ENCODE assay signal across 15 mouse cellular contexts in genomic region chr2:157314310-157314709, GRCm38 (mm10). TPM values are rescaled to one million over a fixed set of nuclear protein-coding genes. Genes with fewer than 3 reads are reported as not detected.
DNase-seq lines count a peak whose midpoint lies in the region; ATAC-seq and TF ChIP-seq lines count a peak whose summit lies in the region.
"Had no signal": no experiment of that assay in that cellular context is flagged by ENCODE, and none has a peak within 500 bp of the region (broad histone marks: within the 10 kb centered on the region; RNA-seq: fewer than 3 reads in every experiment).

No protein-coding gene starts in this region.

- no peak overlapping the region for H3K9ac ChIP-seq in hindbrain, embryonic 12.5 days
- no peak overlapping the region for H3K9ac ChIP-seq in stomach, postnatal 0 days (ENCODE audit: low read length)
- H3K9ac ChIP-seq: liver, embryonic 15.5 days had no signal

- TF ChIP-seq EP300 in stomach, postnatal 0 days (optimal IDR thresholded peaks at IDR 0.05), result no peak

- no peak for ATAC-seq in hindbrain, embryonic 12.5 days (ENCODE audit: low FRiP score)
- no peak for ATAC-seq in stomach, postnatal 0 days (ENCODE audit: low FRiP score, low TSS enrichment)

- no peak overlapping the region for H3K4me2 ChIP-seq in hindbrain, embryonic 12.5 days (replicated peaks)
- no peak overlapping the region for H3K4me2 ChIP-seq in stomach, postnatal 0 days (replicated peaks; ENCODE audit: low read depth)
- H3K4me2 ChIP-seq: liver, embryonic 15.5 days had no signal

- 82% methylated on average over 7 of the region's 7 CpGs for WGBS in hindbrain, embryonic 12.5 days
- WGBS in hindbrain, embryonic 10.5 days, result 88% methylated on average over 7 of the region's 7 CpGs
- 83% methylated on average over 7 of the region's 7 CpGs for WGBS in stomach, postnatal 0 days

- peak overlapping the region; percentile 25 for H3K27ac ChIP-seq in hindbrain, embryonic 12.5 days
- H3K27ac ChIP-seq in hindbrain, embryonic 10.5 days, result no peak overlapping the region
- H3K27ac ChIP-seq in stomach, postnatal 0 days (replicated peaks), result no peak overlapping the region
- H3K27ac ChIP-seq in gastrocnemius, adult 2 months, result no peak overlapping the region
- H3K27ac ChIP-seq: heart, embryonic 10.5 days; liver, embryonic 15.5 days had no signal

- DNase-seq in hindbrain, embryonic 10.5 days (ENCODE audit: low spot score), result no peak
- DNase-seq in right cerebral cortex, postnatal 10 days (ENCODE audit: low spot score in 2 of 2), result peak; percentile 52 to 53
- no peak for DNase-seq in right cerebral cortex, postnatal 36 days (ENCODE audit: low spot score in 2 of 2)
- DNase-seq in kidney, adult 9 months, result peak; percentile 22
- no peak for DNase-seq in stomach, postnatal 0 days (ENCODE audit: low spot score)
- no peak for DNase-seq in thymus, postnatal 4 days
- DNase-seq in gastrocnemius, adult 2 months, result no peak
- DNase-seq: adrenal gland, adult 8-10 months; B cell, adult 2 months had no signal

- peaks cover 89% of the 10 kb centered on the region for H3K36me3 ChIP-seq in hindbrain, embryonic 12.5 days
- peaks cover 100% of the 10 kb centered on the region for H3K36me3 ChIP-seq in hindbrain, embryonic 10.5 days
- H3K36me3 ChIP-seq in stomach, postnatal 0 days (ENCODE audit: control insufficient read depth, insufficient read depth, low read length), result peaks cover 25% of the 10 kb centered on the region

- H3K9me3 ChIP-seq in hindbrain, embryonic 12.5 days (replicated peaks), result no peaks in the 10 kb centered on the region
- no peaks in the 10 kb centered on the region for H3K9me3 ChIP-seq in hindbrain, embryonic 10.5 days
- no peaks in the 10 kb centered on the region for H3K9me3 ChIP-seq in stomach, postnatal 0 days (ENCODE audit: control insufficient read depth, low read length)
- H3K9me3 ChIP-seq: heart, embryonic 10.5 days; liver, embryonic 15.5 days; megakaryocyte, embryonic 14.5 days had no signal

- no peak overlapping the region for H3K4me3 ChIP-seq in hindbrain, embryonic 12.5 days
- no peak overlapping the region for H3K4me3 ChIP-seq in hindbrain, embryonic 10.5 days
- no peak overlapping the region for H3K4me3 ChIP-seq in stomach, postnatal 0 days (ENCODE audit: low read depth, low read length)
- no peak overlapping the region for H3K4me3 ChIP-seq in gastrocnemius, adult 2 months
- H3K4me3 ChIP-seq: heart, embryonic 10.5 days; liver, embryonic 15.5 days; megakaryocyte, embryonic 14.5 days had no signal

- no peaks in the 10 kb centered on the region for H3K4me1 ChIP-seq in hindbrain, embryonic 12.5 days
- no peaks in the 10 kb centered on the region for H3K4me1 ChIP-seq in hindbrain, embryonic 10.5 days (replicated peaks)
- no peaks in the 10 kb centered on the region for H3K4me1 ChIP-seq in stomach, postnatal 0 days (replicated peaks; ENCODE audit: control insufficient read depth, insufficient read depth)
- H3K4me1 ChIP-seq: heart, embryonic 10.5 days; liver, embryonic 15.5 days had no signal

- TF ChIP-seq CTCF in stomach, postnatal 0 days (IDR thresholded peaks at IDR 0.05; ENCODE audit: low read depth), result no peak
- no peak for TF ChIP-seq CTCF in gastrocnemius, adult 2 months (IDR thresholded peaks at IDR 0.05)

- intact Hi-C loops in gastrocnemius, adult 2 months (cut with DNase I), result no loop called here

- no peaks in the 10 kb centered on the region for H3K27me3 ChIP-seq in hindbrain, embryonic 12.5 days
- no peaks in the 10 kb centered on the region for H3K27me3 ChIP-seq in hindbrain, embryonic 10.5 days (ENCODE audit: insufficient read depth, poor library complexity, severe bottlenecking)
- no peaks in the 10 kb centered on the region for H3K27me3 ChIP-seq in stomach, postnatal 0 days (ENCODE audit: control insufficient read depth, insufficient read depth, low read length)
- H3K27me3 ChIP-seq: liver, embryonic 15.5 days; megakaryocyte, embryonic 14.5 days had no signal

RNA-seq across cellular contexts. Expression of gene Ghrh, which starts 33.0 kb away (rescaled TPM):
- polyA plus RNA-seq in hindbrain, embryonic 12.5 days (2016; fragmentation: Nextera tagmentation; extraction: Ambion mirVana), result 0.46 and 2.8 TPM in 2 replicates
- polyA plus RNA-seq in hindbrain, embryonic 10.5 days (2016; fragmentation: Nextera tagmentation; extraction: Ambion mirVana), result not detected in 2 replicates
- 0.49 and 0.51 TPM in 2 replicates for polyA plus RNA-seq in stomach, postnatal 0 days (2015; fragmentation: Nextera tagmentation; extraction: Ambion mirVana)
- not detected for total RNA-seq in gastrocnemius, adult 2 months (2021)
- total RNA-seq: adrenal gland, adult 8-10 months; left cerebral cortex, postnatal 10 days had no signal
- polyA plus RNA-seq: heart, embryonic 10.5 days; urinary bladder, adult 2 months had no signal

RNA-seq across cellular contexts. Expression of gene Mroh8, which starts 35.0 kb away (rescaled TPM):
- 0.62 and 0.68 TPM in 2 replicates for polyA plus RNA-seq in hindbrain, embryonic 12.5 days (2016; fragmentation: Nextera tagmentation; extraction: Ambion mirVana)
- 0.44 and 0.60 TPM in 2 replicates for polyA plus RNA-seq in hindbrain, embryonic 10.5 days (2016; fragmentation: Nextera tagmentation; extraction: Ambion mirVana)
- 0.17 and 0.22 TPM in 2 replicates for polyA plus RNA-seq in stomach, postnatal 0 days (2015; fragmentation: Nextera tagmentation; extraction: Ambion mirVana)
- 1 to 10 TPM in 1 of 2 experiments, under 1 TPM in 1; 0.46 to 1.1 TPM for total RNA-seq in gastrocnemius, adult 2 months (2021)

RNA-seq across cellular contexts. Expression of gene Rpn2, which starts 35.5 kb away (rescaled TPM):
- 224 and 239 TPM in 2 replicates for polyA plus RNA-seq in hindbrain, embryonic 12.5 days (2016; fragmentation: Nextera tagmentation; extraction: Ambion mirVana)
- polyA plus RNA-seq in hindbrain, embryonic 10.5 days (2016; fragmentation: Nextera tagmentation; extraction: Ambion mirVana), result 273 and 275 TPM in 2 replicates
- polyA plus RNA-seq in stomach, postnatal 0 days (2015; fragmentation: Nextera tagmentation; extraction: Ambion mirVana), result 178 and 192 TPM in 2 replicates
- 10 to 100 TPM; 69.4 to 84.8 TPM for total RNA-seq in gastrocnemius, adult 2 months (2021)

RNA-seq across cellular contexts. Expression of gene Manbal, which starts 53.1 kb away (rescaled TPM):
- 72.4 and 73.9 TPM in 2 replicates for polyA plus RNA-seq in hindbrain, embryonic 12.5 days (2016; fragmentation: Nextera tagmentation; extraction: Ambion mirVana)
- 67.0 and 85.8 TPM in 2 replicates for polyA plus RNA-seq in hindbrain, embryonic 10.5 days (2016; fragmentation: Nextera tagmentation; extraction: Ambion mirVana)
- polyA plus RNA-seq in stomach, postnatal 0 days (2015; fragmentation: Nextera tagmentation; extraction: Ambion mirVana), result 68.8 and 68.9 TPM in 2 replicates
- 10 to 100 TPM; 13.5 TPM for total RNA-seq in gastrocnemius, adult 2 months (2021)

Comparison
In these comparisons a context has a peak if more than half of its experiments do, and no peak if none do; other contexts are left out.
1. DNase-seq: peak in right cerebral cortex, postnatal 10 days (2 of 2) and kidney, adult 9 months (single experiment); none in hindbrain, embryonic 10.5 days (single experiment), right cerebral cortex, postnatal 36 days (0 of 2), stomach, postnatal 0 days (single experiment), thymus, postnatal 4 days (single experiment) and gastrocnemius, adult 2 months (single experiment).